Mouse (Mus musculus) olfactory bulb, adult 2 months (tissue): ENCODE measurements around the gene 3110082J24Rik.

ENCODE experiments used
- CTCF ChIP-seq: fragments of 200-500 bp; IDR thresholded peaks from 2 replicates; pipeline ENCODE4 v1.5.1; 2012; ENCODE audit warnings: low read depth, mild to moderate bottlenecking, low read length, moderate library complexity; ENCODE audit not compliant: insufficient read depth
- POLR2A ChIP-seq: fragments of 200-500 bp; IDR thresholded peaks from 2 replicates; pipeline ENCODE4 v1.6.1; 2012; ENCODE audit warnings: mild to moderate bottlenecking, low read depth, low read length, moderate library complexity; ENCODE audit not compliant: insufficient read depth

GRCm38 (mm10) chr5:30058216-30058731 is 47.6 kb downstream of the 3110082J24Rik start:
- no peak for TF ChIP-seq CTCF
- TF ChIP-seq POLR2A: no peak
